Mouse (Mus musculus) CH12.LX (cell line): ENCODE measurements around the gene Gm49388. TPM values are rescaled to one million over a fixed set of nuclear protein-coding genes. Genes with fewer than 3 reads are reported as not detected.

Experiments
- DNase-seq: peaks from one replicate; pipeline ENCODE4 v3.0.0-alpha.2; 2013; ENCODE audit errors: extremely low read depth
- H3K27ac ChIP-seq: 2 replicates; pipeline ENCODE4 v1.5.1; 2012; ENCODE audit warnings: low read depth, mild to moderate bottlenecking, control low read depth, moderate library complexity; ENCODE audit not compliant: insufficient read depth
- H3K27me3 ChIP-seq: replicated peaks from 2 replicates; pipeline ENCODE3; 2012; ENCODE audit warnings: inconsistent platforms
- H3K36me3 ChIP-seq, 2 experiments: replicated peaks in 1 of 2; 2 replicates each; pipeline versions ENCODE3 to v1.6.1; 2012; ENCODE audit warnings: inconsistent platforms in 1 of 2, low read length in 1 of 2, mild to moderate bottlenecking in 1 of 2, mixed read lengths in 1 of 2, moderate library complexity in 1 of 2; ENCODE audit not compliant: control insufficient read depth in 1 of 2, insufficient read depth in 1 of 2
- H3K4me1 ChIP-seq, 2 experiments: 2 replicates each; pipeline ENCODE4 v1.6.1; 2012; ENCODE audit warnings: inconsistent platforms in 1 of 2, moderate library complexity in 1 of 2; ENCODE audit not compliant: insufficient read depth in 2 of 2, control insufficient read depth in 1 of 2
- H3K4me2 ChIP-seq: 2 replicates; pipeline ENCODE4 v1.6.1; 2012; ENCODE audit warnings: low read depth, mild to moderate bottlenecking, control low read depth; ENCODE audit not compliant: poor library complexity, insufficient read depth, severe bottlenecking
- H3K4me3 ChIP-seq, 3 experiments: fragments of 150-350 bp in 1 of 3; sonication (generic) in 1 of 3; replicated peaks in 1 of 3; 2 replicates each; pipeline versions ENCODE3 to v1.5.1; 2011 to 2012; ENCODE audit warnings: low read depth in 2 of 3, low read length in 2 of 3, mild to moderate bottlenecking in 2 of 3, moderate library complexity in 2 of 3, control low read depth in 1 of 3, improper control_type of control experiment in 1 of 3, inconsistent platforms in 1 of 3, mixed read lengths in 1 of 3; ENCODE audit not compliant: poor library complexity in 1 of 3
- H3K79me2 ChIP-seq: replicated peaks from 2 replicates; pipeline ENCODE4 v1.6.1; 2012; ENCODE audit warnings: mild to moderate bottlenecking, moderate library complexity; ENCODE audit not compliant: control insufficient read depth, poor library complexity, insufficient read depth, severe bottlenecking; ENCODE audit errors: extremely low read depth
- H3K9ac ChIP-seq: 2 replicates; pipeline ENCODE4 v1.6.1; 2012; ENCODE audit warnings: low read depth, mild to moderate bottlenecking, control low read depth, moderate library complexity; ENCODE audit not compliant: insufficient read depth
- H3K9me3 ChIP-seq: replicated peaks from 2 replicates; pipeline ENCODE3; 2012; ENCODE audit warnings: low read length, inconsistent platforms, mixed read lengths
- CHD2 ChIP-seq: IDR thresholded peaks from 2 replicates; pipeline ENCODE4 v1.6.1; 2011; ENCODE audit warnings: low read length, improper control_type of control experiment
- CTCF ChIP-seq, 2 experiments: IDR thresholded peaks in 1 of 2; conservative IDR thresholded peaks in 1 of 2; 2 replicates each; pipeline ENCODE4 v1.5.1; 2011 to 2012; ENCODE audit warnings: low read depth in 2 of 2, low read length in 2 of 2, improper control_type of control experiment in 1 of 2, inconsistent platforms in 1 of 2, mild to moderate bottlenecking in 1 of 2, moderate library complexity in 1 of 2
- EP300 ChIP-seq: IDR thresholded peaks from 2 replicates; pipeline ENCODE4 v1.6.1; 2011; ENCODE audit warnings: low read length, improper control_type of control experiment
- ETS1 ChIP-seq: conservative IDR thresholded peaks from 2 replicates; pipeline ENCODE4 v1.6.1; 2012; ENCODE audit warnings: low read depth, mild to moderate bottlenecking, inconsistent platforms, low read length, improper control_type of control experiment, moderate library complexity
- GABPA ChIP-seq: IDR thresholded peaks from 2 replicates; pipeline ENCODE4 v1.6.1; 2012; ENCODE audit warnings: low read depth, low read length, improper control_type of control experiment, inconsistent platforms; ENCODE audit not compliant: insufficient replicate concordance
- IRF4 ChIP-seq: IDR thresholded peaks from 2 replicates; pipeline ENCODE4 v1.6.1; 2014; ENCODE audit warnings: low read depth, mild to moderate bottlenecking, inconsistent platforms, low read length, improper control_type of control experiment
- MAZ ChIP-seq: IDR thresholded peaks from 2 replicates; pipeline ENCODE4 v1.6.1; 2012; ENCODE audit warnings: low read depth, mild to moderate bottlenecking, inconsistent platforms, low read length, improper control_type of control experiment, moderate library complexity
- MEF2A ChIP-seq: IDR thresholded peaks from 2 replicates; pipeline ENCODE4 v1.6.1; 2014; ENCODE audit warnings: low read depth, mild to moderate bottlenecking, inconsistent platforms, low read length, improper control_type of control experiment, borderline replicate concordance
- NRF1 ChIP-seq: IDR thresholded peaks from 2 replicates; pipeline ENCODE4 v1.6.1; 2014; ENCODE audit warnings: low read depth, mild to moderate bottlenecking, inconsistent platforms, low read length, improper control_type of control experiment, moderate library complexity
- RAD21 ChIP-seq: IDR thresholded peaks from 2 replicates; pipeline ENCODE4 v1.6.1; 2011; ENCODE audit warnings: low read depth, mild to moderate bottlenecking, low read length, improper control_type of control experiment, moderate library complexity
- SMC3 ChIP-seq: IDR thresholded peaks from 2 replicates; pipeline ENCODE4 v1.6.1; 2011; ENCODE audit warnings: low read depth, low read length, improper control_type of control experiment
- TBP ChIP-seq: conservative IDR thresholded peaks from 2 replicates; pipeline ENCODE4 v1.6.1; 2011; ENCODE audit warnings: low read depth, low read length, improper control_type of control experiment
- USF1 ChIP-seq: IDR thresholded peaks from 2 replicates; pipeline ENCODE4 v1.6.1; 2014; ENCODE audit warnings: low read depth, mild to moderate bottlenecking, inconsistent platforms, low read length, improper control_type of control experiment
- ZMIZ1 ChIP-seq: IDR thresholded peaks from 2 replicates; pipeline ENCODE4 v1.6.1; 2012; ENCODE audit warnings: low read depth, mild to moderate bottlenecking, inconsistent platforms, low read length, improper control_type of control experiment
- dilution Hi-C: fragments of 300-500 bp; cut with MboI; formaldehyde crosslinking; loops from 2 replicates; pipeline ENCODE4 v1.14.3; 2020; ENCODE audit warnings: low sequenced_read_pairs; ENCODE audit not compliant: extremely low pct_unique_long_range_greater_than_20kb, extremely low pct_ligation_motif_present
- in situ Hi-C: fragments of 300-500 bp; cut with MboI; formaldehyde crosslinking; loops from 3 replicates; pipeline ENCODE4 v1.14.3; 2019; ENCODE audit warnings: low sequenced_read_pairs, low pct_ligation_motif_present, low pct_unique_long_range_greater_than_20kb, mixed read lengths
- polyA plus RNA-seq: library from polyadenylated mRNA; unstranded; fragments of >175 nt; gene quantifications from 2 replicates; pipeline ENCODE4 v1.2.1, GENCODE M21; 2012; ENCODE audit warnings: low read depth; ENCODE audit not compliant: insufficient read length
- total RNA-seq, 2 experiments: library from RNA; depleted of rRNA; stranded (reverse); fragments of 300-350 nt in 1 of 2; fragments of >200 nt in 1 of 2; gene quantifications; 2 replicates each; pipeline ENCODE4 v1.2.3; 2012 to 2014

Gene Gm49388
- total and polyA plus RNA-seq, 3 experiments = 0.98 to 4.3 TPM; not detected in 1

DNA sequence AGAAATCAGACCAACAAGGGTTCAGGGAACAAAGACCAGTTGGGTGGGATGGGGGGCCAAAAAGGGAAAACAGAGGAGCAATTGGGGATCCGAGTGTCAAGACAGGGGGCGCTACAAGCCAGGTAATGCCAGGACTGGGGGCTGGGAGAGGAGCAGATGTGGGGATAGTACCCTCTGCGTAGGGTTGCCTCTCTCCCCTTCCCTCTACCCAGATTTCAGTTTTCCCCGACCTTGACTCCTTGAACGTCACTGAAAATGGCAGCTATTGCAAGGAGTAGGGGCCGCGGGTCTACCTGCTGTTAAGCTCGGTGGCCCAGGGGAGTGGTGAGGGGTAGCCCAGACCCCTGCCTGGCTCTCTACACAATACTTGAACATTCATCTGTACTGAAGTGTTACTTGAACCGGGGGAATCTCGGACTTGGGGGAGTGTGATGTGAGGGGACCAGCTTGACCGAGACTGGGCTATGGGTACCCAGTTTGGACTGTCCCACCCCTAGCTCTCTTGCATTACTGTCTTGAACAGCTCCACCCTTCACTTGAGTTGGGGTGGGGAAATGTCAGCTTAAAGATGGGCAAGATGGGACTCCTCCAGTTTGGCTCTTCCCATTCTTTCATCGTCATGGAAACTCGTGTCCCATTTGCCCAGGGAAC is 16.9 kb upstream of the Gm49388 start:
- H3K9ac ChIP-seq = no peak overlapping the region
- no peaks in the 10 kb centered on the region for H3K27me3 ChIP-seq
- DNase-seq = no peak
- no peak overlapping the region for H3K27ac ChIP-seq
- H3K4me1 ChIP-seq = peaks cover 2 to 60% of the 10 kb centered on the region in 2 experiments
- no peak overlapping the region for H3K4me3 ChIP-seq
- peaks cover 14% of the 10 kb centered on the region for H3K79me2 ChIP-seq
- H3K36me3 ChIP-seq = peaks cover 23 to 46% of the 10 kb centered on the region in 2 experiments
- dilution Hi-C loops = no loop called here
- no peaks in the 10 kb centered on the region for H3K9me3 ChIP-seq
- TF ChIP-seq IRF4 (0 out of 2 replicates have a peak, but pooled peaks have one; percentile 30), ZMIZ1 (no peak), CTCF (conservative IDR thresholded peaks at IDR 0.05 in 1 of 2, IDR thresholded peaks at IDR 0.05 in 1 of 2; ENCODE audit: low read depth in 2 of 2, low read length in 2 of 2) (peak in 1 of 2 experiments; percentile 65; a peak in 2 of 4 replicates), EP300 (no peak), CHD2 (peak; percentile 44; the same call in 1 of the 2 replicates), USF1 (no peak), NRF1 (no peak), SMC3 (peak; percentile 58), MAZ (0 out of 2 replicates have a peak, but pooled peaks have one; percentile 51), TBP (no peak), RAD21 (peak; percentile 54)
- TF ChIP-seq, all 38 proteins: peak for 6
- no peak overlapping the region for H3K4me2 ChIP-seq
- in situ Hi-C loops = loop anchor here (25.0 kb wide), 1 partner anchor 406 kb away; no protein-coding TSS in a partner anchor

DNA sequence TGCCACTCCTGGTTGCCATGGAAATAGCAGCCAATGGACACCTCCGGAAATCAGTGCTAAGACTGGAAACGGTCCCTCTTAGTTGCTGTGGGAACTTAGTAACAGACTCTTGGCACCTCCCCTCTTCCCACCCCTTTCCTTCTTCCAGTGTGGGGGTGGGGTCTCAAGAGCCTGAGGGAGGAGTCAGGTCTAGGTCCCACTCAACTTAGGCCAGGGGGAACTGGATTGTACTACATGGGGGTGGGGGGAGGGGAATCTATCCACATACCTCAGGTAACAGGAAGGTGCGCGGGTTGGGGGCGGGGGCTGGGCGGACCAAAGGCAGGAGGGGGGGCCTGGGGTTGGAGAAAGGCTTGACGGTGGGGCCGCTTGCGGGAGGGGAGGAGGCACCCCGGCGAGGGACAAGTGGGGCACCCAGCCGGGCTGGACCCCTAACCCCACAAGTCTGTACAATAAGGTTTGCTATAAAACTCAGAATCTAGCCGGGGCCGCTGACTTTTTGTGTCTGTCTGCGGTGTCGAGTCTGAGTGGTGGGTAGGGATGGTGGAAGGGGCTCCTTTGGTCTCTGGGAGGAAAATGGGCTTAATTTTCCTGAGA is 16.3 kb upstream of the Gm49388 start:
- H3K79me2 ChIP-seq = peaks cover 14% of the 10 kb centered on the region
- in situ Hi-C loops = loop anchor here (25.0 kb wide), 1 partner anchor 407 kb away; no protein-coding TSS in a partner anchor
- H3K4me2 ChIP-seq = peak overlapping the region; percentile 39
- dilution Hi-C loops = no loop called here
- no peaks in the 10 kb centered on the region for H3K27me3 ChIP-seq
- H3K4me1 ChIP-seq = peaks cover 5 to 60% of the 10 kb centered on the region in 2 experiments
- peaks cover 18 to 47% of the 10 kb centered on the region in 2 experiments for H3K36me3 ChIP-seq
- peak; percentile 65 for DNase-seq
- TF ChIP-seq GABPA (no peak), MEF2A (no peak), ETS1 (no peak), CHD2 (peak; percentile 24; the same call in 1 of the 2 replicates), TBP (no peak)
- H3K27ac ChIP-seq = peak overlapping the region; percentile 63; the same call in 1 of the 2 replicates
- H3K9me3 ChIP-seq = no peaks in the 10 kb centered on the region
- H3K4me3 ChIP-seq = peak overlapping the region; percentile 77 to 87 (median 78)
- peak overlapping the region; percentile 9; the same call in 1 of the 2 replicates for H3K9ac ChIP-seq
